Mouse (Mus musculus) left cerebral cortex, adult 8-10 months (tissue): ENCODE measurements around the gene Smco4. TPM values are rescaled to one million over a fixed set of nuclear protein-coding genes. Genes with fewer than 3 reads are reported as not detected.
"Not testable (repeated sequence)": the region's sequence is repeated elsewhere in the genome, so short reads cannot be mapped to it uniquely, and the experiment has no call there.

ENCODE experiments used
- DNase-seq, 2 experiments: peaks; one replicate each; pipeline ENCODE4 v3.0.0; 2022; ENCODE audit warnings: low spot score in 2 of 2
- total RNA-seq, 4 experiments: library from RNA; stranded (reverse); gene quantifications; 2 replicates each; pipeline ENCODE4 v1.2.4; 2022

The Smco4 gene
- total RNA-seq, 4 experiments from 2014 or later, result 3.6 to 6.2 (median 5.1) TPM

- no peak for DNase-seq
Observed at GRCm38 (mm10) chr9:15538979-15539533, 45.8 kb downstream of the Smco4 start.

DNA sequence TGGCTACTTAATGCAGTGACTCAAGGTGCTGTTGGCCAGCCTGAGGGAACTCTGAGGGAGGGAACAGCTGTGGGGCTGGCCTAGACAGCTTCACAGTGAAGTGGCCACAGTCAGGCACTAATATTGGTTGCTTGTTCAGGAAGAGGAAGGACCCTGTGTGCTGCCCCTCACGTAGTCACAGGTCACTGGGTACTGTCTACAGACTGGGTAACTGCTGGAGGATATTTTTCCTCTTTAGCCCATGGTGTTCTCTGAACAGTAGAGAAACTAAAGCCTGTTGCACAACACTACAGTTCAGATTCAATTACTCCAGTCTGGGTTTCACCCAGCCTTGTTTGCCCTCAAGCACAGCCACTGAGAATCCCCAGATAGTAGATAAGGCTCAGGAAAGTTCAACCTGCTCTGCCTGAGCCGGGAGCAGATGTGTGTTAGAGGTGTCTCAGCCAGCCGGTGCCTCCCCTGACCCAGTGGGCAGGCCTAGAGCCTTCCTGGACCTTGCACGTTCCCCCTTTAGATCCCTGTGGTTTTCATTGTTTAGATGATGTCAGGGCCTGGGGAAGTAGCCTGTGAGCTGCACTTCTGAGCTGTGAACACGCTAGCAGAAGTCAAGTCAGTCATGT, 48.6 kb downstream of the Smco4 start:
- DNase-seq, result no peak

GRCm38 (mm10) chr9:15550461-15550961, 57.3 kb downstream of the Smco4 start:
- no peak for DNase-seq

- DNase-seq, result not testable (repeated sequence)
Observed at GRCm38 (mm10) chr9:15551073-15551472, 57.8 kb downstream of the Smco4 start.

GRCm38 (mm10) chr9:15551933-15552851, 59.0 kb downstream of the Smco4 start:
- no peak for DNase-seq

GRCm38 (mm10) chr9:15553322-15553721, 60.1 kb downstream of the Smco4 start:
- no peak for DNase-seq

- no peak for DNase-seq
Observed at GRCm38 (mm10) chr9:15560451-15560850, 67.2 kb downstream of the Smco4 start.

GRCm38 (mm10) chr9:15562353-15562752, 69.1 kb downstream of the Smco4 start:
- no peak for DNase-seq

DNA sequence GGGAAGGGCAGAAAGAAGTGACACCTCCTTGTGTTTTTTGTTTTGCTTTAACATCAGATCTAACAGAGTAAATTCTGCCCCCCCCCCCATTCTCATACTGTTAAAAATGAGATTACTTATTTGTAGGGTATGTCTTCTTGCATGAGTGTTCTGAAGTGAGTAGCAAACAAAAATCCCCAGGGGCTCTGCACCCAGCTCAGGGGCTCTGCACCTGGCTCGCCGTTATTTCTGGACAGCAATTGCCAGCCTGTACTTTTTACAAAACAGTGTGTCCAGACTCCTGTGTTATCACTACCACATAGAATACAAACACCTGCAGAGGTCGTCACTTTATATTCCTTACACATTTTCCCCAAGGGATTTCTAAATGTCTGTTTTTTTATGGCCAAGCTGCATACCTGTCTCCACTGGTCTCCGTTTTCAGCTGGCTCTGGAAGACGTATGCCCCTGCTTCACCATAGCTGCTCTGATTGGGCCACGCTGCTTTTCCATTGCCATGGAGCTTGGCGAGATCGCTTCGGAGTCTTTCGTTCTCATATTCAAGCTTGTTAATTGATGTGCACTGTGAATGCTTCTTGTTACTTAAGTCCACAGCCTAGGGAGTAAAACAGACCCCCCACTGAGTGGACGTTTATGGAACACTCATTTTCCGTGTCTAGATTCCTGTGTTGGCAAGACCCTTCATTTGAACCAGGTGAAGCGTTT, 81.7 kb downstream of the Smco4 start:
- DNase-seq, result no peak

DNA sequence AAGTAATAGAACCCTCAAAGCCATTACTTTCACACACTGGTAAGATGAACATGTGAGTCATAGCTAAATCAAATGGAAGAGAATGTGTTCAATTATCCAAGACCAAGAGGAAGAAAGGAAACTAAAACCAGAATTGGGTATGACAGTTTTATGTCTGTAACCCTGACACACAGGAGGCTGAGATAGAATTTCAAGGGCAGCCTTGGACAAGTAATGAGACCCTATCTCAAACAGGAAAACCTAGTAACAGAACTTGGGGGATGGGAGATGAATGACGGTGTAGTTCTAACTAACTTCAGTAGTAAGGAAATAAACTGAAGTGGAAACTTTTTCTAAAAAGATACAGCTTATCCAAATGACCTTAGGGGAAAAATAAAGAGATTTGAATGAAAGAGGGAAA, 85.2 kb downstream of the Smco4 start:
- DNase-seq, result no peak

DNA sequence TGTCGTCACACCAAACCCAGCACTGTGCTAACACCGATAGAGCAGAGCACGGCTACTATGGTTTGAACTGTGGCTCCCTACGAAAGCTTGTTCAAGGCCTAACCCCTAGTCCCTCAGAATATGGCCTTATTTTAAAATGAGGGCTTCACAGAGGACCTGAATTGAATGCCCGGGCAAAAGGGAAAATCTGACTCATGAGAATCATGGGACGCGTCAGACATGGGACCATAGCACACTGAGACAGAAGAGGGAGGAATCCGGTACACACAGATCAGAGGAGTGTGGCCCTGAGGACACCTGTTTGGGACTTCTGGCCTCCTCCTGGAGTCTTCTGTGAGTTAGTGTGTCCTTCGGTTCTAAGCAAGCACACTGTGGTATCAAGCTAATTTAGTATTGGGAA, 85.7 kb downstream of the Smco4 start:
- DNase-seq, result no peak

DNA sequence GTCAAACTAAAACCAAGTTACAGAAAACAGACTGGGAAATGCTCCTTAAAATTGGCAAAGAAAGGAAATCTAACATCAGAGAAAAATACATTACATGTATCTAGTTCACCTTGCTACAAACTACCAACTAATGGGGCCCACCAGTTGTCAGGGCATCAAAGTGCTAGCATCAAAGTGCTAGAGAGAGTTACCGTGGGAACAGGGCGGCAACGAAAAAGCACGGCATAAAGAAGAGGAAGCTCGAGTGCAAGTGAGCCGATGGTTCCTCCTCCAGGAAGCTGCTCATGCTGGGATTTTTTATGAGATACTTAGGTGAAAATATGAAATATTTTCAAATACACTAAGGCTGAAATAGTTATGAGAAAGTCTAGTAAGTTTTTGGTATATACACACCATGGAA, 86.9 kb downstream of the Smco4 start:
- DNase-seq, result no peak

DNA sequence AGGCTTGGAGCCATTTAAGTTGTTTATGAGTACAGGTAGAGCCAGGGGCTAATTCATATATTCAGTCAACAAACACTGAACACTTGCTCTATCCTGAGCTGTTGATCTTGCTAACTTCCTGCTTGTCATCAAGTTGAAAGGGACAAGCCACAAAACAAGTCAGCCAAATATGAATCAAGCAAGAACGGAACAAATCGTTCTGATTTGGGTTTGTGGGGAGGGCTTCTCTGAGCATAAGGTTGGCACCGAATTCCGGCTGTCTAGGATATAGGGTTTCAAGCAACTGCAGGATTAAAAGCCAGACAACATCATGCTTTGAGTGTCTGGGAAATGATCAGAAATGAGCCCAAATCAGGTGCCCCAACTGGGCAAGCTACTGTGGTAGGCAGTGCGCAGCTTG, 88.8 kb downstream of the Smco4 start:
- no peak for DNase-seq

DNA sequence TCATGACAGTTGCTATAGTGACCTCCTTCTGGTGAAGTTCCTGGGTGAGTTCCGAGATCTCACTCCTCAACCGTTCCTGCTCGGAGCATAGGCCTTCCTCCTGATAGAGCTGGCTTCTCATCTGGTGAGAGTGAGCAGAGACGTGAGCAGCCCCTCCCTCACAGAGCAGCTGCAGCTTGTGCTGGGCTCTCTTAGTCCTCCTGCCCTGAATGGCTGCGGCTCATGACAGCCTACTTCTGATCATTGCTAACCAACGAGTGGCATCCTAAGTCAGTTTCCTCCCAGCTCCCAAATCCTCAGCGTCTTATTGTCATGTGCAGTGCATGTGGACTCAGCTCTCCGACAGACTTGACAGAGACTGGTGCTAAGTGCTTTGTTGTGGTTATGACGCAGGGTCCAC, 91.0 kb downstream of the Smco4 start:
- DNase-seq, result no peak

DNA sequence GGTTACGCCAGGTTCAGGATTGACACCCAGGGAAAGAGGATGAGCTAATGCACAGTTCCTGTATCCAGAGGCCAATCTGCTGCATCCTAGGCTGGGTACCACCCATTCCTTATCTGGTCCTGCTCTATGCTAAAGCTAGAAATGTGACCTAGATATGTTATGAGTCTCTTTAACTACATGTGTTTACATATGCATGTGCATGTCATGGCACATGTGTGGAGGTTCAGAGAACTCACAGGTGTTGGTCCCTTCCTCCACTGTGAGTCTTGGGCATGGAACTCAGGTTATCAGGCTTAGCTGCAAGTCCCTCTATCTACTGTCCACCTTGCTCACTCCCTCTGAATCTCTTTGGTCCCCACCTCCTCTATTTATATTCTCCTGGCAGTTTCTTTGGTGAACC, 92.7 kb downstream of the Smco4 start:
- no peak for DNase-seq

- DNase-seq, result no peak
Observed at GRCm38 (mm10) chr9:15587157-15587854, 94.1 kb downstream of the Smco4 start.

DNA sequence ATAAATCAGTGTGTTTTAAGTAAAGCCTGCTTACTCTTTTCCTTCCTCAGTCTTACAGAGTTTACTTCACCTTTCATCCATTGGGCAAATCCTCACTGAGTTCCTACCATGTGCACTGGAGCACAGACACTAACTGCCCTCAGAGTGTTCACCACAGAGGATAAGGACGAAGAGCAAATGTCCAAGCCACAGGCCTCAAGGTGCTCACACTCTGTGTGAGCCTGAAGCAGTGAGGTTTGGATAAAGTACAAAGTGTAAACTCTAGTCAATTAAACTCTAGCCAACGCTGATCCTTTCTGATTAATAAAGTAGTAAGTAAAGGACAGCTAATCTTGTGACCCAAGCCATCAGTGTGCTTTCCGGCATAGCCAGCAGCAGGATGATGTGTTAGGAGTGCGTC, 100.9 kb downstream of the Smco4 start:
- DNase-seq, result no peak
